Mouse (Mus musculus) induced T-regulatory cell, adult 2 months (primary cell): ENCODE measurements at regions not wholly inside any gene's neighbourhood (a gene's known extent, or its start where the extent isn't known, plus 50 kb on each side); places are given as distances from the start of the nearest gene placed in this dataset.

Experiments used
- DNase-seq: peaks from one replicate; pipeline ENCODE4 v3.0.0-alpha.2; 2012; ENCODE audit warnings: low read depth

DNA sequence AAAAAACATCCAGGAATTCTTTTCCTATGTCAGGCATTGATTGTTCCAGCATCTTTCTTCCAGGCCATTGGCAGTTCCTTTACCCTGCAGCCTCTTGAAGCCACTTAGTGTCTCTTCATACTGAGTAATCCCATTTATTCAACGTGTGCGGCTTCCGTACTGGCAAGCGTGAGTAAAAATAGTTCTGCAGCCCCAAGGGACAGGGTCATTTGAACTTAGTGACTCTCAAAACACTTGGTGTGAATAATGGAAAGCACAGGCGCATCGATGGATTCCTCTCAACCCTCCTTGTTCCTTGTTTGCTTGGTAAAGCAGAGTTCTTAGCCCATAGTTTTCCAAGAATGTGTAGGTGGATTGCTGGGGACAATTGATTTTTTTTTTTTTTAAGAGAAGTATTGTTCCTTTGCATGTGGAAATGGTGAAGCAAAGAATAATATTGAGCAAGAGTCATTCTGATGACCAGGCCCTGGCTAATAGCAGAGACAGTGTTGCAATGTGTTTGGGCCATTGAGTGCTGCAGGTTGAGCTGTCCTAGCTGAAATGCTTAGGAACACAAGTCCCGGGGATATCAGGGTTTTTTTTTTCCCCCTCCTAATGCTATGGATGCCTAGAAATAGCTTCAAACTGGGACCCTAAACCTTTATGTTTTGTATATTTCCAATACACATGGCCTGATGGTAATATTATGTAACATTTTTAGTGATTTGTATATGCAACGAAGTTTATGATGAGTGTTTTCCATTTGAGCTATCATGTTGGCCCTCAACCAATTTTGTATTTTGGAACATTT lies 1294.1 kb upstream of the A1bg start:
- no peak for DNase-seq

DNA sequence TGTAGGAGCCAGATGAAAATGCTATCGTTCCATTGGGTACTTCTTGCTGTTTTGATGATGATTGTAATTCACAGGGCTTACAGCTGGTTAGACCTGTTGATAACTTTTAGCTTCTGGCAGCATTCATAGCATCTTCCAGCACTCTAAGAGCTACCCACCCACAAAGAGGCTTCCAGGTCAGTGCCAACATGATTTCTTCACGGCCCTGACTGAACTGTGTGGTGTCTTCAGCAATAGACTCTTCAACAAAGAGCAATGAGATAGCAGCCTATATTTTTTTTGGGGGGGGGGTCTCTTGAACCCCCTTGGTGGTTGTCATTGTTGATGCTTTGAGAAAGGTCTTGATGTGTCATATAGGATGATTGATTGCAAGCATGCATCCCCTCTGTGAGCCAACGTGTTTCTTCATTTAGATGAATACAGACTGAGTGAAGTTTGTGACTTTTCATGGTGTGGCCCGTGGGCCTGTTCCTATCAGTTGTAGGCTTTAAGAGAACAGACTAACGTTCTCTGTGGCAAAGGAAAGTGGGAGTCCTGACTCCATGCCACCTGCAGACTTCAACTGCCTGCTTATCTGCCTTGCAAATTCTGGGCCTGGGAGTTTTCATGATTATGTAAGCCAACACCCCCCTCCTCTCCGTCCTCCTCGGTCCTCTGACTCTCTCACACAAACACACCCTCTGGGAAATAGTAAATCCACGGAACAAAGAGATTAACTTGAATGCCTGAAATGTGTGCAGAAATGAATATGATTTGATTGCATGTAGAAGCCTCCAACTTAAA lies 1293.0 kb upstream of the A1bg start:
- no peak for DNase-seq

DNA sequence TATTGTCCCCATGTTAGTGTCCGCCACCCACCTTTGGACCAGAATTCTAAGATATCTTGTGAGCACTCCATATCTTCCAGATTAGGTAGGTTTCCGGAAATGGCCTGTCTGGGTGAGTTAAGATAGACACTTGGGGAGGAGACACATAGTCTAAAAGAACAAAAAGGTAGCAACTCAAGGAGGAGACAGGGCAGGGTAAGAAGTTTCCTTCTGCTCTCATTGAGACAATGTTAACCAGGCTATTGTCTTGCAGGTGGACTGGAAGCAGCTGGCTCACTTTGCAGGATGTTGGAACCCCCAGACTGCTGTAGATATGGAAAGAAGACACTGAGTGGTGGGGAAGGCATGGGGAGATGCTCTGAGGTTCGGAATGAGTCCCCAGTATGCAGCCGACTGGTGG lies 1291.5 kb upstream of the A1bg start:
- DNase-seq = no peak

DNA sequence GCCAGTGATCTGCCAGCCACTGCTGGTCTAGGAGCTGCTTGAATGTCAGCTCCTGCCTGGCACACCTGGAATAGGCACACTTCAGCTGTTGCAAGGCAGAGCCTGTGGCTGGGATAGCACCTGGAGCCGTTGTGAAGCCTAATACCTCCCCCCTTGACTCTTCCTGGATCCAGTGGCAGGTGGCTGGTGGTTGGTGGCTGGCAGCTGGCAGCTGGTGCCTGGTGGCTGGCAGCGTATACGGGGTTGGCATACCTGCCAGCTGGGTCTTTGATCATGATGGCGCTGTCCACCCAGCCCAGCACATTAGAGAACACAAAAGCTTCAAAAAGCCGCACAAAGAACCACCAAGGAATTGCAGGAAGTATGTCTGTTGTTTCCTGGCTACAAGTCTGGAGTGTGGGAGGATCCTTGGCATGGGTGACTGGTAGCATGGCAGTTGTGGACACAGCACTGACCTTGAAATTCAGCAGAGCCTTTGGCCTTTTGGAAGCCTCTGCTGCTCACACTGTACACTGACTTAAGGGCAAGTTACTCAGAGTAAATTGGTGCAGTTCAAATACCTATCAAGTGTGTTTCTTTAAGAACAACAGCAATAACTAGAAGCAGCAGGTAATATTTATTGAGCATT lies 1289.6 kb upstream of the A1bg start:
- DNase-seq = no peak

DNA sequence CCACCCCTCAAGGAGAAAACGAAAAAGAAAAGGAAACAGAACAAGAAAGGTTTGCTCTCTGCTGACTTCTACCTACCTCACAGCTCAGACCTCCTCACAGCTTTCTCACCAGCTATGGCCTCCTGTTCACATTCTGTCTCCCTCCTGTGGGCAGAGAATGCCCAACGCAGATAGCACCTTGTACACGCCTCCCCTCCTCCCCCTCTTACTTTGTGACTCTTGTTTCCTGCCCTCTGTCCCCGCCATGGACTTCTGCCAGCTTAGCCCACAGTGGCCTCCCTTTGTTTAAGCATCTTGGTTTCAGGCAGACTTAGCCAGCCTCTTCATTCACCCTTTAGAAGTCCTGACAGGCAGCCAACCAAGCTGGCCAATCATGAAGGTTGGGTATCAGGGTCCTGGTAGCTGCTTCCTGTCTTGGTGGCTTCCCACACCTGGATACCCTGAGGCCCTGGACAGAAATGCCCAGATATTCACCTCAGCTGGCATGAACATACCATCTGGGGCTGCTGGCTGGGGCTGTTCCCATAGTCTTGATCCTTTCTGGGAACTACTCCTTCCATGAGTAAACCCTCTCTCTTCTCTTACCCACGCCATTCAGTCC lies 1287.2 kb upstream of the A1bg start:
- DNase-seq = peak; percentile 44

DNA sequence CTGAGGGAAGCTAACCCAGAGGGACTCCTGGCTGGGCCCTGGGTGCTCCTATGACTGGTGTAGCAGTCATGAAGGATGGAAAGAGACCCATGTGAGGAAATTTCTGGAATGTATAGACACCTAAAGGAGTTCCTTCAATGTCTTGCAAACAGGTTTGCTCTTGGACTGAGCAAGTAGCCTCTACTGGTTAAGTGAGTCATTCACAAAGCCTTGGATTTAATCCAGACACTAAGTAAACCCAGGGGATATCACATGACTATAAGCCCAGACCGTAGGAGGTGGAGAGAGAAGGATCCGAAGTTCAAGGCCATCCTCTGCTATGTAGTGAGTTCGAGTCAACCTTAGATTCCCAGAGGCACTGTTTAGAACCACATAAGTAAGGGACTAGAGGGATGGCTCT lies 1286.5 kb upstream of the A1bg start:
- DNase-seq = no peak

DNA sequence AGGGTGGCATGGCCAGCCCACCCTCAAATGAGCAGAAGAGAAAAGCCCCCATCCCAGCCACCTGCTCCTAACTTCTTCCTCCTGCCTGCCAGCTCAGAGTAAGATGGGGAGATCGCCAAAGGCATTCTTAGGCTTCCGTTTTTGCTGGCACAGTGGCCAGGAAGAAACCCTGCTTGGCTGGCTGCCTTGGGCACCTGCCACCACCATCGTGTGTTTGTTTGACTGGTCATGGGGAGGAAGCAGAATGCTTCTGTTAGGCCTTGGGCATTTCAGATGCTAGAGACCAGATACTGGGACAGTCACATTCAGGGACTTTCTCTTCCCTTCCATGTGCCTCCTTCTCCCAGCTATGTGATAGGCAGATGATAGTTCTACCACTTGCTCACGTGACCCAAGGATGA lies 1283.7 kb upstream of the A1bg start:
- DNase-seq = no peak

DNA sequence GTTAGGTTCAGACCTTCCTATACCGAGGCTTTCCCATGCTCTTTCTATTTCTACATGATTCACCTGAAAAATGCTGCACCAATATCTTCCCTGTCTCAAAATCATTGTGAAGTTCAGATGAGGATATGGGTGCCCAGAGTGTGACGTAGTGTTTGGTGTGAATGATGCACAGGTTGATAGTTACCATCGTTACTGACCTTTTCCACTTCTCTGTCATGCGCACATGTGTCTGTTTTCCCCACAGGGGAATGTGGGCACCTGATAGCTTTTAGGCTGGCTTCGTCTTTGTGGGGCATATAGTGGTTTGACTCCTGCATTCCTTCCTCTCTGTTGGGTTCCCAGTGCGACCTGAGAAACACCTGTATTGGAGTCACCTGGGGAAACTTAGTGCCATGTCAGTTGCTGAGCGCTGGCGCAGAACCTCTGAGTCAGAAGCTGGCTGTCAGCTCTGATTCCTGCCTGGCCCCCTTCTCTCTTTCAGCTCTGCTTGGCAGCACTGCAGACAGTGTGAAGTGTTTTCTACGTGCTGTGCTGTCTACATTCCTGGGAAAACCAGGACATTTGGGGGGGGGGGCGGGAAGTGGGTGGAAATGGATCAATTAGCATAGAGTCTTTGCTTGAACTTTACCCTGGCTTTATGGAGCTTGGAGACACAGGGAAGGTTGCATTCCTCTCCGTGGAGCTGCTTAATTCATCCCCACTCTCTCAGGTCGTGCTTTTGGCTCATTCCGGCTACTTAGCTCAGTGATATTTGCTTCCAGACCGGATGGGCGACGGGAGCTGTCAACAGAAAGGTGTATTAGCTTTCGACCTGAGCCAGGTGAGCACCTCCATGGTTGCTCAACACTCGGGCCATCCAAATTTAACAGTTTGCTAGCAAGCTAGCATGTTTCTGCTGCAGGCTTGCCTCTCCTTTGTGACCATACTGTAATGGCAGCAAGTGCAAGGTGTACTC lies 1281.4 kb upstream of the A1bg start:
- no peak for DNase-seq

DNA sequence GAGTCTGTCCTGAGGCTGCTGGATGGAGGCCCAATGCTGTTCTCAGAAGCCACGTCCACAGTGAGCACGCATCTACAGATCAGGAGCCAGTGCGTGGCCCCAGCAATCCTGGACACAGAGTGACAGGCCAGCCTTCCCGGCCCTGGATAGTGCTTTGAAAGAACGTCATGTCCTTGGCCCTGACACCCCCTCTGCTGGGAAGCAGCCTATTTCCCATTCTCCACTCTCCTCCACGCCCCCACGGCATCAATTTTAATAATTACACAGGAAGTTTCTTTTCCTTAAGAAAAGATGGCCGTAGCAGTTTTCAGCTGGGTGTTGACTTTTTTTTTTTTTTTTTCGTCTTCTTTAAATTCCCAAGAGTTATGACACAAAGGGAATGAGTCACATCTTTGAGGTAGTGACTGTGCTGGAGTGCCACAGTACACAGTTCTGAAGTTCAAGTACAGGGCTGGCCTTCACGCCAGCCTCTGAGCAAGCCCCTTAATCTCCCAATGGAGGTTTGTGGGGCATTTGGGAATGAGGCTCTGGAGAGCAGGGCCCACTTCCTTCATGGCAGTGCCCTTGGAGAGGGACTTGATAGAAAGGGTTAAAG lies 1280.1 kb upstream of the A1bg start:
- no peak for DNase-seq

DNA sequence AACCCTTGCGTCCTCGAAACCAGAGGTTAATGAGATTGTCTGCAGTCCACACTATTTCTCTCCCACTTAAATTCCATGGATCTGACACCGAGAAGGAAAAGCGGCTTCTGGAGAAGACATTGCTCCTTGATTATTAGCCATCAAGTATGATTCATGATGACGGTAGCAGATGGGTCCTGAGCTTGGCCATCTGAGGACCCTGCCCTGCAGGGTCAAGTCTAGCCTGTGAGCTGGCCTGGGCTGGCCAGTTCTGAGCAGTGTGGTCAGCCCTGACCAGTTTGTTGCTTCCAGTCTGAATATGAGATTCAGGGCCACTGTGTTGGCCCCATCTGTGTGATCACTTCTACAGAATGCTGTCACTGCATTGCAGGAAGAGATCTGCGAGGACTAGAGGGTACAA lies 1275.9 kb upstream of the A1bg start:
- DNase-seq = no peak

DNA sequence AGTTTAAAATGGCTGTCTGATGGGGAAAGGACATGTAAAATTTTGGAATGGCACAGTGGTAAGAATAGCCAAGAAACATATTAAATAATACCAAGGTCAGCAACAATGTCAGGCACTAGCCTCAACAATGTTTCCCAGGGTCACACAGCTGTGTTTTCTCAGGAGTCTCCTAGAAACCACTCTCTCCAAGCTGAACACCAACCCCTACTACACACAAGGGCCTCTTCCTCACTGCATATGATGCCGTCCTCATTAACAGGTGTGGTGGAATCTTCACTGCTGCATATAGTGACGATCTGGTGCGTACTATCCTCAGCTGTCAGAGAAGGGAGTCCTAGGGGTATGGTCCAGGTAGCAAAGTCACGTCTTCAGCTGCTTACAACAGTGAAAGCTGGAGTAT lies 1275.4 kb upstream of the A1bg start:
- no peak for DNase-seq

DNA sequence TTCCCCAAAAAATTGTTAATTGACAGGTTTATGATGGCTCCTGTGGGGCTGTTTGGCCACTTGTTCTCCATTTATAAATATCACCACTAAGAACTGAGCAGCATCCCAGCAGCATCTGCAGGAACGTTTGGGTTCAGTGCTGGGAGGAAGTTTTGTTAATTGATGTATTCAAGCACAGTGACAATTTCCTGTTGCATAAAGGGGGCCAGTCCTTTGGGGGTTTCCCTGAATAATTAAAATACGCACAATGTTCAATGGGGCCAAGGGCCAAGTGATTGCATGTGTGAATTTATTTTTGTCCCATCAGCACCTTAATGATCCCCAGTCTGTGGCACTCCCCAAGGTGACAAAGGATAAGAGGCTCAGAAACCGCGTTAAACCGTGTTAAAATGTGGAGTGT lies 1272.6 kb upstream of the A1bg start:
- no peak for DNase-seq

DNA sequence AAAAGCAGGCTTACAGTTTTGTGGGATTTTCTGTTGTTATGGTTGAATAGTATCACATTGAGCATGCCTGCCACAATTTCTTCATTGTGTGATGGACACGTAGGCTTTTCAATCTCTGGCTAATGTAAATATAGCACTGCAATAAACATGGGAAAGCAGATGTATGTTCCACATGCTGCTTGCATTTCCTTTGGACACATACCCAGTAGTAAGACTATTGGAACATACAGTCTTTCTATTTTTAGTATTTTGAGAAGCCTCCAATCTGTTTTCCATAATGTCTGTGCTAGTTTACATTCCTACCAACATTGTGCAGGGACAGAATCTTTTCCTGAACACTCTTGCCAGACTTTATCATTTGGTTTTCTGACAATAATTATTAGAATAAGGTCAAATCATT lies 1269.9 kb upstream of the A1bg start:
- no peak for DNase-seq

DNA sequence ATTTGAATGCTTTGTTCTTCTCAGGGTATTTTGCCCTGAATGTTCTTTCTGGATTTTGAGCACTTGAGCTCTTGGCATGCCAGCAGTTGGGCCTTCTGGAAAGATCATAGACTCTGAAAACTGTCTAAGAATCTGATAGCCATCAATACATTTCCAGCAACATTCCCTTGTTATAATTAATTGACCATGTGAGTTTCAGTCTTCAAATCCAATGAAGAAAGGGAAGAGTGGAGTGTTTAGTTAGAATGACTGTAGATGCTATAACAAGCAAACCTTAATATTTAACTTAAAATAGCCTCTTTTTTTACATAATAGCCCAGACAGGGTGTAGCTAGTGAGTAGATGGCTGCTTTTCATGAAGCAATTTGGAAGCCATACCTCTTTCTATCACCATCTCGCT lies 1268.8 kb upstream of the A1bg start:
- no peak for DNase-seq

DNA sequence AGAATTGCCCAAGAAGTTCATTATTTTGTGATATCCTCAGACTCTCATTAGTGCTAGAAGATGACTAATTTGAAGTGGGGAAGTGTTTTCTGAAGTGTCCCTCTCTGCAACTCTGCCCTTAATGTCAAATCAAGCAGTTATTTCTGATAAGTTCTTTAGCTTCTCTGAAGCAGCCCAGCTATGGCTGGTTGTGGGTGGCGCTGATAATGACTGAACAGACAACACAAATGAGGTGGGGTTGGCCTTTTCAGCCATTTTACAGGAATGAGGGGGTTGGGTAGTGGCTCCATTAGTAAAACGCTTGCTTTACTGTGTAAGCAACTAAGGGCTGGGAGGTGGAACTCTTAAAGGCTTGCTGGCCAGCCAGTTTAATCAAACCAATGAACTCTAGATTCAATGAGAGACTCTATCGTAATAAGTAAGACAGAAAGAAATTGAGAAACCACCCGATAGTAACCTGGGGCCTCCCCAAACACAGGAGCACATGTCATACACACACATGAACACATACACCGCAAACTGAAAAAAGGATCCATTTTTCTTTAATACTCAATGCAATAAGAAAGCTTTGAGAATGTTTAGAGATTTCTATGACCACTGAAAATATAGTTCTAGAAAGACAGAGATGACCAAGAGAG lies 1268.3 kb upstream of the A1bg start:
- DNase-seq = peak; percentile 55

DNA sequence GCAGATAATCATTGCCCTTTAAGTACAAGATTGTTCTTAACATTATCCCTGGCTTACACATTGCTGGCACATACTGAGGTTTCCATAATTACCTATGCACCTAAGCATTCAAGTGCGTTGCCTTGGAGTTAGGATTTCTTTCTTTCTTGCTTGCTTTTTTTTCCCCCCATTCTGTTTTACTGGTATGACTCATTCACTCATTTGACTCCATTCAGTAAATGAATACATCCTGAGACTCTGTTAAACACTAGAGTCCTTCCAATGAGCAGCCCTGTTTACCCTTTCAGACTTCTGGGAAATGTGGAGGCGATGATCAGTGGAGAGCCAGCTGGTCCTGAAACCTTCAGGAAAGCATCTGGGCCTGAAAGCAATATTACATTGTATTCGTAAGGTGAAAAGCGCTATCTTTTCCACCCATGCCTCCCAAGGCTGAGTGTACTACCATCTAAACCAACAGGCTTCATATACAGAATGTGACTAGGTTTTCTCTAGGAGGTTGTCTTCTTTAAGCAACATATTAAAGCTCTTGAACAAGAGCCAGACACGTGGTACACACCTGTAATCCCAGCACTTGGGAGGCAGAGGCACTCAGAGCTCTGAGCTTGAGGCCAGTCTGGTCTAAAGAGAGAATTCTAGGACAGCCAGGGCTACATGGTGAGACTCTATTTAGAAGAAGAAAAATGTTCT lies 1267.6 kb upstream of the A1bg start:
- DNase-seq = peak; percentile 72

DNA sequence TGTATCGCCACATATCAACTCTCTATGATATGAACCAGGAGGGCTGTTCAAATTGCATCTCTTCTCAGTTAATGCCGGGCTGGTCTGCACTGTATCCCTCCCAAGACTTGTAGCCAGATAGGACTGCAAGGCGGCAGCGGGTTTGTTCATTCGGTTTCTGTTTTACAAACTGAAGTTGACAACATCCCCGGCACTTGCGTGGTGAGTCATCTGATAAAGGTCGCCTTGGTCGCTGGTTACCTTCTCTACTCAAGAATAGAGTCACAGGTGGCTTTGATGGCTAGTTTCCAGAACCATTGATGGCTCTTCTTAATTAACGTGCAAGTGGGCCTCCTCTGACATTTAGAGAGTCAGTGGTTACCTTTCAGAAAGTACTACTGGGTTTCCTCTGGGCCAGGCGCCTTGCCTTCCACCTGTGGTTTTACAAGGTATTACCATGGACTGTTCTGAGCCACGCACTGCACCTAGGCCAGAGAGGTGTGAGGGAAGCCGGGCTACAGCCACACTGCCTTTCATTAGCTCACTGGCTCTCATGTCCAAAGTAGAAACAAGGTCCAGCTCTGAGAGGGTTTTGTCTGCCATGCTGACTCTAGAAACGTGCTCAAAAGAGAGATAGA lies 1266.9 kb upstream of the A1bg start:
- peak; percentile 91 for DNase-seq

DNA sequence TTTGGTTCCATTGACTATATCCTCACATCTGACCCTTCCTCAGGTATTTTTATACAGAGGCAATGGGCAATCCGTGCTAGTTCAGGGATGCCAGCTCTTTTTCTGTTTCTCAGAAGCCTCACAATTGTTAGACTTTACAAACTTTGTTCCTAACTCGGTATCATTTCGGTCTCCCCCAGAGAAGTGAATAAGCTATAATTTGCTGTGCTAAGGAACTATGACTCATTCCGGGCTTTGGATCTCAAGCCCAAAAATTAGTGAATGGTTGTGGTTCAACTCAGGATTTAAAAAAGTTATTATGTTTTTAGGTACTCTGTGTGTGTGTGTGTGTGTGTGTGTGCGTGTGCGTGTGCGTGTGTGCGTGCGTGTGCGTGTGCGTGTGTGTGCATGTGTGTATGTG lies 1263.7 kb upstream of the A1bg start:
- no peak for DNase-seq

DNA sequence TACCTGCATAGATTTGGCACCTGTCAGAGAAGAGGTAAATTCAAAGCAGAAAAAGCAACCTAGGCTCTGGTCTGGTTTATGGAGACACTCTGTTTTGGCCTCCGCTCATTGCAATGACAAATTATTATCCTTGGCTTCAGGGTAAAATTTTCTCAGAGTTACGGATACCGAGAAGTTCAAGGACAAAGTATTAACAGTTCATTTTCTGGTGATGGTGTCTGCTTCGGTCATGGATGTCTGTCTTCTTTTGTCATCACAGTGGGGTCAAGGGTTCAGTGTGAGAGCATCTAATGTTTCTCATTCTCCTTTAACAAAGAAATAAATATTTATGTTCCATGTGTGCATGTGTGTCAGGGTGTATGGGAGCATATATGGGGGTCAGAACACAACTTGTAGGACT lies 1261.0 kb upstream of the A1bg start:
- no peak for DNase-seq

DNA sequence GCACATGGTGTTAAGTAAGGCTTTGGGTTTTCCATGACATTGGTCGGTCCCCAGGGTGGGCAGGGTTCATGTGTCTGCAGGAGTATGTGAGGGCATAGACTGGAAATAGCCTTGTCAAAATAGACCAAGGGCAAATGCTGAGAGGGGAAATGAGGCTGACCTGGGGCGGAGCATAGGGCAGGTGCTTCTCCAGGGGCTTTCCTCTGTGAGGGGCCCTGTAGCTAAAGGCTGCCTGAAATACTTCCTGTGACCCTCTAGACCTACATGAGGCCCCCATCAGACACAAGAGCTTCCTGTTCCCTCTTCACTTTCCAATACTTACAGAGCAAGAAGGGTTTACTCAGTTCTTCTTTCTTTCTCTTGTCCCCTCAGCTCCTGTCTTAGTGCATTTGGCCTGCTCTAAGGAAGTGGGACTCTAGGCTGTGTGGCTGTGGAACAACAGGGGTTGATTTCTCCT lies 1258.7 kb upstream of the A1bg start:
- DNase-seq = peak; percentile 71
